ENCODE assay signal across 28 mouse cellular contexts in the genomic region with DNA sequence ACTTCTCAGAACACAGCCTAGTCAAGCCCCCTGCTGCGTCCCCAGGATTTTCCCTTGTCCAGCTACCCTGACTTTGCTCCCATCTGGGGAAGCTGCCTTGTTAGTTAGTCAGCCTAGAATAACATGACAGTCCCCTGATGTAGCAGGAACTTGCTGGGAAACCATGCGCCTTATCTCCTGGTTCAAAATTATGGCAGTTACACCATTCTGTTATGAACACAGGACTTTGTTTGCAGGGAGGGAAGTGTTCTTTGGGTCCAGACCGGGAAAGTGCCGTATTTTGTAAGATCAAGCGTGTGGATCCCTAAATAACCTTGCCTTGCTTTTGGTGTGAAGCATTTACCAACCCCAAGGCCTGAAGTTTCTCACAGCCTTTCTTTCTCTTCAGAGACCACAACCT.
A peak's percentile ranks its signal among the peaks of the same experiment; 100 is the strongest.
DNase-seq lines count a peak whose midpoint lies in the region; ATAC-seq and TF ChIP-seq lines count a peak whose summit lies in the region.
"Had no signal": no experiment of that assay in that cellular context is flagged by ENCODE, and none has a peak within 500 bp of the region (broad histone marks: within the 10 kb centered on the region; RNA-seq: fewer than 3 reads in every experiment).

No protein-coding gene starts in this region.

- intact Hi-C loops in gastrocnemius, adult 2 months (cut with DNase I): no loop called here

- H3K9ac ChIP-seq in heart, embryonic 13.5 days: 0 out of 2 replicates have a peak overlapping the region, but pooled peaks have one; percentile 29
- H3K9ac ChIP-seq in liver, embryonic 13.5 days: no peak overlapping the region
- H3K9ac ChIP-seq: embryonic facial prominence, embryonic 13.5 days; forebrain, embryonic 15.5 days; hindbrain, embryonic 14.5 days; limb, embryonic 15.5 days; liver, embryonic 15.5 days; lung, embryonic 14.5 days; midbrain, embryonic 12.5 days; neural tube, embryonic 13.5 days had no signal

- no peaks in the 10 kb centered on the region for H3K9me3 ChIP-seq in heart, embryonic 13.5 days
- no peaks in the 10 kb centered on the region for H3K9me3 ChIP-seq in liver, embryonic 13.5 days (replicated peaks)
- H3K9me3 ChIP-seq: embryonic facial prominence, embryonic 13.5 days; forebrain, embryonic 10.5 days; forebrain, embryonic 15.5 days; limb, embryonic 10.5 days; limb, embryonic 15.5 days; liver, embryonic 15.5 days; midbrain, embryonic 12.5 days; neural tube, embryonic 13.5 days had no signal

- 0 out of 2 replicates have a peak, but pooled peaks cover 6% of the 10 kb centered on the region for H3K36me3 ChIP-seq in heart, embryonic 13.5 days
- H3K36me3 ChIP-seq in liver, embryonic 13.5 days: no peaks in the 10 kb centered on the region
- H3K36me3 ChIP-seq: forebrain, embryonic 10.5 days; forebrain, embryonic 15.5 days; limb, embryonic 15.5 days; liver, embryonic 15.5 days; midbrain, embryonic 12.5 days; neural tube, embryonic 13.5 days had no signal

- H3K4me2 ChIP-seq in heart, embryonic 13.5 days: no peak overlapping the region
- H3K4me2 ChIP-seq in liver, embryonic 13.5 days: no peak overlapping the region
- H3K4me2 ChIP-seq: embryonic facial prominence, embryonic 13.5 days; forebrain, embryonic 15.5 days; hindbrain, embryonic 14.5 days; limb, embryonic 15.5 days; liver, embryonic 15.5 days; lung, embryonic 14.5 days; midbrain, embryonic 12.5 days; neural tube, embryonic 13.5 days had no signal

- no peaks in the 10 kb centered on the region for H3K27me3 ChIP-seq in heart, embryonic 13.5 days (replicated peaks)
- H3K27me3 ChIP-seq in liver, embryonic 13.5 days: peaks cover 11% of the 10 kb centered on the region
- H3K27me3 ChIP-seq: forebrain, embryonic 15.5 days had no signal

- no peak for TF ChIP-seq CTCF in gastrocnemius, adult 2 months (IDR thresholded peaks at IDR 0.05)

- no peak overlapping the region for H3K4me3 ChIP-seq in heart, embryonic 13.5 days
- H3K4me3 ChIP-seq in liver, embryonic 13.5 days (replicated peaks): no peak overlapping the region
- H3K4me3 ChIP-seq in gastrocnemius, adult 2 months: no peak overlapping the region
- H3K4me3 ChIP-seq: embryonic facial prominence, embryonic 13.5 days; forebrain, embryonic 10.5 days; forebrain, embryonic 15.5 days; limb, embryonic 10.5 days; limb, embryonic 15.5 days; liver, embryonic 15.5 days; midbrain, embryonic 12.5 days; neural tube, embryonic 13.5 days had no signal

- DNase-seq in heart, postnatal 4 days: no peak
- no peak for DNase-seq in liver, embryonic 13.5 days
- DNase-seq in liver: no peak
- peak; percentile 68 for DNase-seq in ZHBTc4 (ENCODE audit: low read depth, low spot score)
- no peak for DNase-seq in gastrocnemius, adult 2 months
- no peak for DNase-seq in T-cell, adult 2 months (ENCODE audit: low spot score)
- DNase-seq: adrenal gland, postnatal 25 days; cerebellum, adult 18-20 months; cerebellum, postnatal 10 days; gastrocnemius, postnatal 36 days; kidney, adult 2 months; kidney, postnatal 10 days; layer of hippocampus, adult 9-11 months; lung, embryonic 14.5 days; lung, postnatal 14 days; thymus, adult 2 months; thymus, postnatal 36 days had no signal

- peak overlapping the region; percentile 51; the same call in 1 of the 2 replicates for H3K27ac ChIP-seq in heart, embryonic 13.5 days (replicated peaks)
- peak overlapping the region; percentile 23; the same call in 1 of the 2 replicates for H3K27ac ChIP-seq in liver, embryonic 13.5 days
- no peak overlapping the region for H3K27ac ChIP-seq in gastrocnemius, adult 2 months
- H3K27ac ChIP-seq: embryonic facial prominence, embryonic 13.5 days; forebrain, embryonic 10.5 days; forebrain, embryonic 15.5 days; hindbrain, embryonic 14.5 days; limb, embryonic 10.5 days; limb, embryonic 15.5 days; liver, embryonic 15.5 days; midbrain, embryonic 12.5 days; neural tube, embryonic 13.5 days had no signal

- no peak for ATAC-seq in heart, embryonic 13.5 days (ENCODE audit: extremely low read depth, insufficient number of reproducible peaks, low FRiP score, low TSS enrichment)
- no peak for ATAC-seq in liver, embryonic 13.5 days (ENCODE audit: low read depth)
- ATAC-seq: CD4-positive, CD25-positive, alpha-beta regulatory T cell, adult 4 months had no signal

- 48% methylated on average over 5 of the region's 5 CpGs for WGBS in heart, embryonic 13.5 days
- 28% methylated on average over 5 of the region's 5 CpGs for whole genome bisulfite sequencing in liver, embryonic 13.5 days (ENCODE audit: insufficient replicate concordance)

- peaks cover 61% of the 10 kb centered on the region for H3K4me1 ChIP-seq in heart, embryonic 13.5 days
- H3K4me1 ChIP-seq in liver, embryonic 13.5 days (replicated peaks): peaks cover 58% of the 10 kb centered on the region
